Mouse (Mus musculus): ENCODE measurements around the gene Dpp6. TPM values are rescaled to one million over a fixed set of nuclear protein-coding genes. Genes with fewer than 3 reads are reported as not detected.

Dpp6 gene
- polyA plus RNA-seq, 1 experiment from 2014 or later, result 26.7 TPM

- Histone ChIP-seq H3K9ac (ENCODE audit: low read length) (no peak overlapping the region), H3K27ac (ENCODE audit: low read depth, low read length) (no peak overlapping the region), H3K36me3 (ENCODE audit: control insufficient read depth, insufficient read depth, low read length) (no peaks in the 10 kb centered on the region), H3K4me1 (ENCODE audit: control insufficient read depth, insufficient read depth, low read length) (no peaks in the 10 kb centered on the region), H3K4me3 (ENCODE audit: low read depth, low read length) (no peak overlapping the region), H3K27me3 (replicated peaks; ENCODE audit: control insufficient read depth, insufficient read depth, low read length) (no peaks in the 10 kb centered on the region), H3K9me3 (replicated peaks; ENCODE audit: control insufficient read depth, low read length) (no peaks in the 10 kb centered on the region), H3K4me2 (ENCODE audit: low read length) (no peak overlapping the region)
- ATAC-seq (no peak), DNase-seq (ENCODE audit: low spot score) (no peak)
- WGBS, result 54% methylated on average over 3 of the region's 3 CpGs
Measured at GRCm38 (mm10) chr5:26932413-26933122, 115.6 kb downstream of the Dpp6 start.

- no peaks in the 10 kb centered on the region for H3K9me3 ChIP-seq (replicated peaks; ENCODE audit: control insufficient read depth, low read length)
- 92% methylated on average over 6 of the region's 6 CpGs for WGBS
- H3K27me3 ChIP-seq (replicated peaks; ENCODE audit: control insufficient read depth, insufficient read depth, low read length), result no peaks in the 10 kb centered on the region
- H3K4me3 ChIP-seq (ENCODE audit: low read depth, low read length), result no peak overlapping the region
- ATAC-seq, result no peak
- H3K27ac ChIP-seq (ENCODE audit: low read depth, low read length), result no peak overlapping the region
- H3K4me1 ChIP-seq (ENCODE audit: control insufficient read depth, insufficient read depth, low read length), result no peaks in the 10 kb centered on the region
- H3K9ac ChIP-seq (ENCODE audit: low read length), result no peak overlapping the region
- no peaks in the 10 kb centered on the region for H3K36me3 ChIP-seq (ENCODE audit: control insufficient read depth, insufficient read depth, low read length)
- no peak for DNase-seq (ENCODE audit: low spot score)
- no peak overlapping the region for H3K4me2 ChIP-seq (ENCODE audit: low read length)
Measured at GRCm38 (mm10) chr5:26934911-26935310, 117.9 kb downstream of the Dpp6 start.

- Histone ChIP-seq H3K36me3 (ENCODE audit: control insufficient read depth, insufficient read depth, low read length) (no peaks in the 10 kb centered on the region), H3K27ac (ENCODE audit: low read depth, low read length) (no peak overlapping the region), H3K4me2 (ENCODE audit: low read length) (no peak overlapping the region), H3K9me3 (replicated peaks; ENCODE audit: control insufficient read depth, low read length) (no peaks in the 10 kb centered on the region), H3K27me3 (replicated peaks; ENCODE audit: control insufficient read depth, insufficient read depth, low read length) (no peaks in the 10 kb centered on the region), H3K4me1 (ENCODE audit: control insufficient read depth, insufficient read depth, low read length) (no peaks in the 10 kb centered on the region), H3K9ac (ENCODE audit: low read length) (no peak overlapping the region), H3K4me3 (ENCODE audit: low read depth, low read length) (no peak overlapping the region)
- DNase-seq (ENCODE audit: low spot score) (no peak), ATAC-seq (no peak)
- WGBS, result 87% methylated on average over 5 of the region's 5 CpGs
Measured at GRCm38 (mm10) chr5:26941471-26941870, 124.5 kb downstream of the Dpp6 start.

GRCm38 (mm10) chr5:26945169-26945920, 128.3 kb downstream of the Dpp6 start:
- no peaks in the 10 kb centered on the region for H3K36me3 ChIP-seq (ENCODE audit: control insufficient read depth, insufficient read depth, low read length)
- 43% methylated on average over 4 of the region's 4 CpGs for WGBS
- peak; percentile 88; the same call in 1 of the 2 replicates for ATAC-seq

GRCm38 (mm10) chr5:26969941-26970590, 153.1 kb downstream of the Dpp6 start:
- Histone ChIP-seq H3K4me3 (ENCODE audit: low read depth, low read length) (no peak overlapping the region), H3K27me3 (replicated peaks; ENCODE audit: control insufficient read depth, insufficient read depth, low read length) (no peaks in the 10 kb centered on the region), H3K4me1 (ENCODE audit: control insufficient read depth, insufficient read depth, low read length) (no peaks in the 10 kb centered on the region), H3K4me2 (ENCODE audit: low read length) (no peak overlapping the region), H3K9me3 (replicated peaks; ENCODE audit: control insufficient read depth, low read length) (no peaks in the 10 kb centered on the region), H3K36me3 (ENCODE audit: control insufficient read depth, insufficient read depth, low read length) (no peaks in the 10 kb centered on the region), H3K27ac (ENCODE audit: low read depth, low read length) (no peak overlapping the region), H3K9ac (ENCODE audit: low read length) (no peak overlapping the region)
- WGBS, result 65% methylated on average over 6 of the region's 6 CpGs
- ATAC-seq (no peak), DNase-seq (ENCODE audit: low spot score) (no peak)

More at GRCm38 (mm10) chr5:26945169-26945920, 128.3 kb downstream of the Dpp6 start:
- no peaks in the 10 kb centered on the region for H3K9me3 ChIP-seq (replicated peaks; ENCODE audit: control insufficient read depth, low read length)
- no peaks in the 10 kb centered on the region for H3K27me3 ChIP-seq (replicated peaks; ENCODE audit: control insufficient read depth, insufficient read depth, low read length)
- H3K4me1 ChIP-seq (ENCODE audit: control insufficient read depth, insufficient read depth, low read length), result no peaks in the 10 kb centered on the region
- H3K27ac ChIP-seq (ENCODE audit: low read depth, low read length), result no peak overlapping the region
- H3K4me2 ChIP-seq (ENCODE audit: low read length), result no peak overlapping the region
- H3K9ac ChIP-seq (ENCODE audit: low read length), result no peak overlapping the region
- DNase-seq (ENCODE audit: low spot score), result peak; percentile 72
- H3K4me3 ChIP-seq (ENCODE audit: low read depth, low read length), result no peak overlapping the region

GRCm38 (mm10) chr5:26973166-26973565, 156.2 kb downstream of the Dpp6 start:
- H3K9ac ChIP-seq (ENCODE audit: low read length), result no peak overlapping the region
- no peaks in the 10 kb centered on the region for H3K27me3 ChIP-seq (replicated peaks; ENCODE audit: control insufficient read depth, insufficient read depth, low read length)
- H3K4me3 ChIP-seq (ENCODE audit: low read depth, low read length), result no peak overlapping the region
- no peak overlapping the region for H3K4me2 ChIP-seq (ENCODE audit: low read length)
- no peak for DNase-seq (ENCODE audit: low spot score)
- 21% methylated on average over 4 of the region's 4 CpGs for WGBS
- no peak overlapping the region for H3K27ac ChIP-seq (ENCODE audit: low read depth, low read length)
- no peak for ATAC-seq
- H3K4me1 ChIP-seq (ENCODE audit: control insufficient read depth, insufficient read depth, low read length), result no peaks in the 10 kb centered on the region
- H3K36me3 ChIP-seq (ENCODE audit: control insufficient read depth, insufficient read depth, low read length), result no peaks in the 10 kb centered on the region
- no peaks in the 10 kb centered on the region for H3K9me3 ChIP-seq (replicated peaks; ENCODE audit: control insufficient read depth, low read length)

GRCm38 (mm10) chr5:26979348-26979747, 162.3 kb downstream of the Dpp6 start:
- no peak overlapping the region for H3K27ac ChIP-seq (ENCODE audit: low read depth, low read length)
- no peak overlapping the region for H3K4me2 ChIP-seq (ENCODE audit: low read length)
- ATAC-seq (peak; percentile 63; the same call in 1 of the 2 replicates), DNase-seq (ENCODE audit: low spot score) (peak; percentile 39)
- no peaks in the 10 kb centered on the region for H3K36me3 ChIP-seq (ENCODE audit: control insufficient read depth, insufficient read depth, low read length)
- H3K9ac ChIP-seq (ENCODE audit: low read length), result no peak overlapping the region
- WGBS, result 24% methylated on average over 1 of the region's 1 CpGs
- H3K4me3 ChIP-seq (ENCODE audit: low read depth, low read length), result no peak overlapping the region
- no peaks in the 10 kb centered on the region for H3K9me3 ChIP-seq (replicated peaks; ENCODE audit: control insufficient read depth, low read length)
- no peaks in the 10 kb centered on the region for H3K4me1 ChIP-seq (ENCODE audit: control insufficient read depth, insufficient read depth, low read length)
- H3K27me3 ChIP-seq (replicated peaks; ENCODE audit: control insufficient read depth, insufficient read depth, low read length), result no peaks in the 10 kb centered on the region

- Histone ChIP-seq H3K4me3 (ENCODE audit: low read depth, low read length) (no peak overlapping the region), H3K27ac (ENCODE audit: low read depth, low read length) (no peak overlapping the region), H3K36me3 (ENCODE audit: control insufficient read depth, insufficient read depth, low read length) (no peaks in the 10 kb centered on the region), H3K9ac (ENCODE audit: low read length) (no peak overlapping the region), H3K4me2 (ENCODE audit: low read length) (no peak overlapping the region), H3K27me3 (replicated peaks; ENCODE audit: control insufficient read depth, insufficient read depth, low read length) (no peaks in the 10 kb centered on the region), H3K9me3 (replicated peaks; ENCODE audit: control insufficient read depth, low read length) (no peaks in the 10 kb centered on the region), H3K4me1 (ENCODE audit: control insufficient read depth, insufficient read depth, low read length) (no peaks in the 10 kb centered on the region)
- ATAC-seq (no peak), DNase-seq (ENCODE audit: low spot score) (no peak)
- WGBS, result 82% methylated on average over 3 of the region's 3 CpGs
Measured at GRCm38 (mm10) chr5:26979755-26980154, 162.8 kb downstream of the Dpp6 start.

Data from forebrain, embryonic 14.5 days (tissue).